Mouse (Mus musculus) liver, embryonic 14.5 days (tissue): ENCODE measurements around the gene Uvrag. TPM values are rescaled to one million over a fixed set of nuclear protein-coding genes. Genes with fewer than 3 reads are reported as not detected.

Experiments used
- ATAC-seq: fragments of 200-750 bp; cut with Nextera tagmentation; 2 replicates; pipeline ENCODE4 v1.8.0; 2017; ENCODE audit warnings: moderate number of reproducible peaks, mild to moderate bottlenecking, moderate library complexity; ENCODE audit not compliant: insufficient read depth
- DNase-seq, 3 experiments: peaks; one replicate each; pipeline ENCODE4 v3.0.0-alpha.2; 2012 to 2013; ENCODE audit warnings: low read depth in 3 of 3, low spot score in 3 of 3
- H3K27ac ChIP-seq: fragments of 300-500 bp; sonication (generic); 2 replicates; pipeline ENCODE4 v1.5.1; 2014; ENCODE audit warnings: moderate library complexity, mild to moderate bottlenecking, control low read depth, inconsistent platforms
- H3K27me3 ChIP-seq: fragments of 300-500 bp; sonication (generic); 2 replicates; pipeline ENCODE4 v1.6.1; 2014; ENCODE audit warnings: mild to moderate bottlenecking, low read length, moderate library complexity; ENCODE audit not compliant: control insufficient read depth, insufficient read depth
- H3K36me3 ChIP-seq: fragments of 300-500 bp; sonication (generic); replicated peaks from 2 replicates; pipeline ENCODE4 v1.6.1; 2014; ENCODE audit warnings: low read depth; ENCODE audit not compliant: control insufficient read depth, insufficient read depth
- H3K4me1 ChIP-seq, 2 experiments: fragments of 200-500 bp in 1 of 2; fragments of 300-500 bp in 1 of 2; sonication (generic) in 1 of 2; replicated peaks; 2 replicates each; pipeline ENCODE4 v1.6.1; 2012 to 2014; ENCODE audit warnings: antibody characterized with exemption in 1 of 2, inconsistent platforms in 1 of 2, low read length in 1 of 2; ENCODE audit not compliant: control insufficient read depth in 2 of 2, insufficient read depth in 2 of 2
- H3K4me2 ChIP-seq: fragments of 300-500 bp; sonication (generic); 2 replicates; pipeline ENCODE4 v1.6.1; 2014; ENCODE audit warnings: low read depth, mild to moderate bottlenecking, control low read depth, moderate library complexity
- H3K4me3 ChIP-seq, 2 experiments: fragments of 200-500 bp in 1 of 2; fragments of 300-500 bp in 1 of 2; sonication (generic) in 1 of 2; 2 replicates each; pipeline ENCODE4 v1.5.1; 2012 to 2014; ENCODE audit warnings: low read depth in 2 of 2, low read length in 2 of 2, mild to moderate bottlenecking in 2 of 2, control low read depth in 1 of 2, inconsistent platforms in 1 of 2, moderate library complexity in 1 of 2; ENCODE audit not compliant: insufficient read depth in 1 of 2
- H3K9ac ChIP-seq: fragments of 300-500 bp; sonication (generic); replicated peaks from 2 replicates; pipeline ENCODE4 v1.6.1; 2014; ENCODE audit warnings: mild to moderate bottlenecking, control low read depth, moderate library complexity
- H3K9me3 ChIP-seq: fragments of 300-500 bp; sonication (generic); 2 replicates; pipeline ENCODE4 v1.6.1; 2016; ENCODE audit warnings: low read length, mixed read lengths; ENCODE audit not compliant: control insufficient read depth
- CTCF ChIP-seq: IDR thresholded peaks from 2 replicates; pipeline ENCODE4 v1.5.1; 2016; ENCODE audit warnings: antibody characterized with exemption, low read depth, control low read depth
- EP300 ChIP-seq: IDR thresholded peaks from 2 replicates; pipeline ENCODE4 v1.6.1; 2016; ENCODE audit warnings: antibody characterized with exemption, low read depth
- WGBS: fragments of 180-500 bp; shearing (Covaris S2); extraction: QIAGEN DNeasy Blood & Tissue Kit; methylation state at CpG from one replicate; pipeline ENCODE4 v1.1.7; 2014; ENCODE audit not compliant: insufficient replicate concordance; 5-methylcytosine and 5-hydroxymethylcytosine counted together
- polyA plus RNA-seq, 2 experiments: library from polyadenylated mRNA; depleted of rRNA in 1 of 2; stranded (reverse) in 1 of 2; unstranded in 1 of 2; fragments of >200 nt; fragmentation: Nextera tagmentation in 1 of 2; extraction: Ambion mirVana in 1 of 2; gene quantifications; 2 replicates each; pipeline versions ENCODE4 v1.2.1 to v1.2.3; 2012 to 2014

Uvrag gene
- polyA plus RNA-seq, 2 experiments, result 3.9 to 5.7 TPM

DNA sequence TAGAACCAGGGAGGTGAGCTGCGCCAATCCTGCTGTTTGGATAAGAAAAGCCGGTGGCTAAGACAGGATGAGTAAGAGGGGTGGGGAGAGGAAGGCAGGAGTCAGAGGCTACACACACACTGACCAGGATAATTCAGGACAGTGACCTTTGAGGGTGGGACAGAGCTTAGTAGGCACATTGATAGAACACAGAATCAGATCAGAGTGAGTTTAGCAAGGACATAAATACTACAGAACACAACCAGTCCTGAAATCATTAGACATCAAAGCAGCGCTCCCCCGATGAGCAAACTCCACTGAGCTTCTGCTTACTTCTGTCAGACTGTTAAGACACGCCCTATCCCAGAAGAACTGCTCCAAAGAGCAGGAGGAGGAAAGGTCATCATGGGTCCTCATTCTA lies 237.1 kb downstream of the Uvrag start:
- WGBS, result 72% methylated on average over 5 of the region's 5 CpGs
- Histone ChIP-seq H3K9ac (no peak overlapping the region), H3K9me3 (no peaks in the 10 kb centered on the region), H3K4me2 (no peak overlapping the region), H3K27me3 (no peaks in the 10 kb centered on the region), H3K4me3 (no peak overlapping the region), H3K4me1 (peaks cover 0 to 5% of the 10 kb centered on the region in 2 experiments; a peak in 1 of 4 replicates), H3K36me3 (no peaks in the 10 kb centered on the region), H3K27ac (no peak overlapping the region)
- ATAC-seq (no peak), DNase-seq (no peak)
- TF ChIP-seq CTCF (no peak), EP300 (no peak)

DNA sequence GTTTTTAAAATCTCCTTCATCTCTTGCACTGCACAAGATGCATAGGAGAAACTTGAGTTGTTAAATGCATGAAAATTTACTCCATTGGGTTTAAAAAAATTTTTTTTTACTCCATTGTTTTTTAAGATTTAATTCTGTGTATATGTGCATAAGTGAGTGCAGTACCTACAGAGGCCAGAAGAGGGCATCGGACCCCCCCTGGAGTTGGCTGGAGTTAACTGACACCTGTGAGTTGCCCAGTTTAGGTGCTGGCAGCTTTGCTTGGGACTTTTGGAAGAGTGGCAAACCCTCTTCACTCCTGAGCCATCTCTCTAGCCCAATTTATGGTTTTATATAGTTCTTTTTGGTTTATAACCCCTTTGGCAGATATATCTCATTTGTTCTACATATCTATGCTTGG lies 239.8 kb downstream of the Uvrag start:
- WGBS, result 79% methylated on average over 1 of the region's 1 CpGs

DNA sequence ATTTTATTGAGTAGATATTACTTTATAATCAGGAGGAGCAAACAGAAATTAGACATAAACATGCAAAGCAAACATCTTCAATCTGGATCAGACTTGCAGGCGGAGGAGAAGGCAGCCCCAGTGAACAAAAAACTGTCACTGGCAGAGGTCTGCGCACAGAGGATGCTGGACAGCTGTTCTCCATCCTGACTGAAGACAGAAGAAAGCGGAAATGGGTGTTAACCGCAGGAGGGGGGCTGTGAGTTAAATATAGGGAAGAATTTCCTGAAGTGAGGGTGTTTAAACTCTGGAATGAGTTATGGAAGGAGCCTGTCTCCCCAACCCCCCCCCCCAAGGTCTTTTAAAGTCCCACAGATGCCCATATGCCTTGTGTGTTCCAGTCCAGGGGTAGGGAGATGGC lies 241.1 kb downstream of the Uvrag start:
- H3K27ac ChIP-seq, result no peak overlapping the region
- H3K4me2 ChIP-seq, result no peak overlapping the region
- DNase-seq, result no peak
- no peak for ATAC-seq
- TF ChIP-seq EP300 (no peak), CTCF (no peak)
- 57% methylated on average over 4 of the region's 4 CpGs for WGBS
- H3K4me3 ChIP-seq, result no peak overlapping the region
- no peaks in the 10 kb centered on the region for H3K27me3 ChIP-seq
- no peaks in the 10 kb centered on the region for H3K36me3 ChIP-seq
- H3K9ac ChIP-seq, result no peak overlapping the region
- no peaks in the 10 kb centered on the region for H3K9me3 ChIP-seq
- peaks cover 0 to 10% of the 10 kb centered on the region in 2 experiments; a peak in 3 of 4 replicates for H3K4me1 ChIP-seq

More for the DNA sequence above, 239.8 kb downstream of the Uvrag start:
- Histone ChIP-seq H3K27me3 (no peaks in the 10 kb centered on the region), H3K4me1 (peaks cover 0 to 5% of the 10 kb centered on the region in 2 experiments; a peak in 1 of 4 replicates), H3K36me3 (no peaks in the 10 kb centered on the region), H3K4me2 (no peak overlapping the region), H3K9me3 (no peaks in the 10 kb centered on the region), H3K4me3 (no peak overlapping the region), H3K9ac (no peak overlapping the region), H3K27ac (no peak overlapping the region)
- TF ChIP-seq CTCF, result peak; percentile 65
- TF ChIP-seq EP300, result no peak
- no peak for ATAC-seq
- no peak for DNase-seq

DNA sequence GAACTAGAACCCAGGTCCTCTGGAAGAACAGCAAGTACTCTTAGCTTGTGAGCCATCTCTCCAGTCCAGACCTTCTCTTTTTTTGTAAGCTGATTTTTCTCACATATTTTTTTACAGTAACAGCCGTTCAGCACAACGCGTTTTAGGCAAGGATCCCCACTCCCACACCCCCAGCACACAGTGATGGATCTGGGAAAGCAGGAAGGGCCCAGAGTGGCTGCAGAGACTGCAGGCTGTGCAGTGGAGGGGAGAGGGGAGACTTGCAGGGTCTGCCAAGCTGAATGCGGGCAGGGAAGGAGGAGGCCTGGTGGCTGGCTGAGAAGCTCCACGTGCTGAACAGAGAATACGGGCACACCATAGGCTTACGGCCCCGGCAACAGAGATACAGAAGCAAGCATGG lies 243.6 kb downstream of the Uvrag start:
- H3K4me1 ChIP-seq, result peaks cover 3 to 9% of the 10 kb centered on the region in 2 experiments
- TF ChIP-seq CTCF (no peak), EP300 (no peak)
- 81% methylated on average over 8 of the region's 8 CpGs for WGBS
- no peaks in the 10 kb centered on the region for H3K9me3 ChIP-seq
- no peak overlapping the region for H3K4me3 ChIP-seq
- H3K36me3 ChIP-seq, result no peaks in the 10 kb centered on the region
- H3K4me2 ChIP-seq, result no peak overlapping the region
- no peak overlapping the region for H3K27ac ChIP-seq
- H3K9ac ChIP-seq, result no peak overlapping the region
- no peaks in the 10 kb centered on the region for H3K27me3 ChIP-seq
- ATAC-seq (no peak), DNase-seq (no peak)

DNA sequence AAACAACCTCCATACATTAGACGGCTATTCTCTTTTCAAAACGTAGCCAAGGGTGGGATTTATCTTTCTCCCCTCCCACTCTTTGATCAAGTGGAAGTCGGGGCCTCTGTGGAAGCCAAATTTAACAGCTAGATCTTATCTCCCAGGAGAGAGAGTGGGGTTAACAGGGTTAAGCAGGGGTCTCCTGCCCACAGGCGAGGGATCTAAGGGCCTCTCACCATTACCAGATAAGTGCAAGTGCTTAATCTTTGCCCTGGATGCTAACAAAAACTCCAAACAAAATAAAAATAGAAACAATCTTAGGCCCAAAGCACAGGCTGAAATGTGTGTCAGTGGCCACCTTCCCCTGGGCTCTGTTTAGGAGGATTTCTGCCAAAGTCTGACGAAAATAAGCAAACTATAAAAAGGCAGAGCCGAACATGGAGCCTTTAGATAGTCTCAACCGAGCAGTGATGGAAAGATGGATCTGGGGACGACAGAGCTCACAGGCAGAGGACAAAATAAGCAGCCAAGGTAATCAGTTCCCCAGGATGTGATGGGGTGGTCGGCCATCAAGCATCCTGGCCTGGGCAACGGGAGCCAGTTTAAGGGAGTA lies 245.3 kb downstream of the Uvrag start:
- Histone ChIP-seq H3K9ac (no peak overlapping the region), H3K9me3 (no peaks in the 10 kb centered on the region), H3K4me2 (no peak overlapping the region), H3K27me3 (no peaks in the 10 kb centered on the region), H3K4me3 (no peak overlapping the region), H3K36me3 (no peaks in the 10 kb centered on the region), H3K4me1 (peaks cover 3 to 9% of the 10 kb centered on the region in 2 experiments), H3K27ac (no peak overlapping the region)
- no peak for ATAC-seq
- DNase-seq, result no peak
- TF ChIP-seq CTCF (no peak), EP300 (no peak)
- 38% methylated on average over 10 of the region's 10 CpGs for WGBS
